Mouse (Mus musculus): ENCODE data around the gene Jmjd1c. TPM values are rescaled to one million over a fixed set of nuclear protein-coding genes. Genes with fewer than 3 reads are reported as not detected.
A peak's percentile ranks its signal among the peaks of the same experiment; 100 is the strongest.

Gene Jmjd1c
- total RNA-seq, 2 experiments from 2014 or later = 24.9 to 26.1 TPM

DNA sequence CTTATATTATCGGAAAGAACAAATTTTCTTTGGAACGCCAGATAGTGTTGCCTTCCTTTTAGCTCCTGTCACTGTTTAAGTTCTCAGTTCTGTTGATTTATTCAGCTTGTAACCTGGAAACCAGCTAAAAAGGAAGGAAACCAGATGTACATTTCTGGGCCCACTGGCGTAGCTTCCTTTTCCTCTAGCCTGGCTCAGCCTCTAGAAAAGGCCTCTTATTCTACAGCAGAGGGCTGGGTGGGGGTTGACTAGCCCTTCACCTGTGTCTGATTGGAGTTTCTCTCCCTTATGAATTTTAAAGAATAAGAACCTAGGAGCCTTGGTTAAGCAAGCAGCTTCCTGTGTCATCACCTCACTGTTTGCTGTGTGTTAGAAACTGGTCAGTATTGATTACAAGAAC is 86.7 kb downstream of the Jmjd1c start:
- intact Hi-C loops (cut with DNase I; ENCODE audit: low total_unique reads) = no loop called here

DNA sequence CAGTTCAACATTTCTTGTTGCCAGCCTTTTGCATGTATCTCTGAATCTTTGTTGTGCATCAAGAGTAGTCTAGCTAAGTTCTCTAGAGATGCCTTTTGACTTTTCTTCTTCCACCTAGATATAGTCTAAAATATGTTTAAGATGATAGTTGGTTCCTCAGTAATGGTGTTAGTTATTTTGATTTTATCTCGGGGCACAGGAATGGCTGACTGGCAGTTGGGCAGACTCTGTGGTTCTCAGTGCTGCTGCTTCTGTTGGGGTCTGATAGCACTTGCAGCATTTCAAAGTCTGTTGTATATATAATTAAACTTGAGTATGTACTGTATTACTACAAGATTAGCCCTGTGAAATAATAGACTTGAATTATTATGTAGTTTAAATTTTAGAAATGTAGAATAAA is 87.2 kb downstream of the Jmjd1c start:
- DNase-seq = no peak
- intact Hi-C loops (cut with DNase I; ENCODE audit: low total_unique reads) = no loop called here

More for the DNA sequence above, 86.7 kb downstream of the Jmjd1c start:
- no peak for DNase-seq

DNA sequence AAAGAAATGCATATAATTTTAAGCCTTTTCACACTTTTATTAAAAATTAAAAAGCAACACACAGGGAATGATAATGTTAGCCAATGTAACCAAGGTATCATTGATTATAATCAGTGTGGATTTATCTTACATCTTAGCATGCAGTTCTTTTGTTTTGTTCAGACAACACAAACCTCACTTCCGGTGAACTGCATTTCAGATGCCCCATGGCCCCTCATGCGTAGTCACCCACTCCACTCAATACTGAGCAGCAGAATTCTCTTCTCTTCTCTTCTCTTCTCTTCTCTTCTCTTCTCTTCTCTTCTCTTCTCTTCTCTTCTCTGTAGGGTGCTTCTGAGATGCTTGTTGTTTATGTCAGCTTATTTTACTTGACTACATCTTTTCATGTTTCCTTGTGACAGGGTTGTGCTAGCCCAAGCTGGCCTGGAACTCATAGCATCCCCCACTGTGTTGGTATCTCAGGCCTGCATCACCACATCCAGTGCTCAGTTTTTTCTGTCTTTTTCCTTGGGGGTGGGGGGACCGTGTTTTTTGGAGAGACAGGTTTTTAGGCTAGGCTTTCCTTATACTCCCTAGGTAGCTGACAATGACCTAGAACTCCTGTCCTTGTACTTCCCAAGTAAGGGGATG is 88.6 kb downstream of the Jmjd1c start:
- intact Hi-C loops (cut with DNase I; ENCODE audit: low total_unique reads) = no loop called here
- no peak for DNase-seq

DNA sequence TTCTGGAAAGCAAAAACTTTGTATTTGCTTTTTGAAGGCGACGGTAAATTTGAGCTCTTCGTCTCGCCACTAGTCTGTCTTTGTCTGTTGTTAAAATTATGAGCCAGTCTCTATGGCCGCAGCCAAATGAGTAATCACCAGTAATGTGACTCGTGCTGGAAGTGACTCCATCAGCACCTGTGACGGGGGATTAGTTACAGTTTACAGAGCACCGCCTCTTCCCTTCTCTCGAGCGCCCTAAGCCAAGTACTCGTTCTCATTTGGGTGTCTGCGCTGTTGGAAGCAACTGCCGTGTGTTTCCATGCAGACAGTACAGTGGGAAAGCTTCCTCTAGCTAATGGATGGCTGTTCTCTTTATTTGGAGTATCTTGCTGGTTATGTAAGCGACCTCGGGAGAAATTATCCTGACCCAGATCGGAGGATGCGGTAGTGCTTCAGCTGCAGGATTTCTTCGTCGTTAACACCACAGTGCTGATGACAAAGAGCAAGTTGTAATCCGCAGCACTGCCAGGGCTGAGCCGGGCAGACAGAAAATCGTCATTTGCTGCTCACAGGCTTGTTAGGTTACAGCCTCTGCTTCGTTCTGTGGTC is 89.7 kb downstream of the Jmjd1c start:
- intact Hi-C loops (cut with DNase I; ENCODE audit: low total_unique reads) = no loop called here
- peak; percentile 75 for DNase-seq

DNA sequence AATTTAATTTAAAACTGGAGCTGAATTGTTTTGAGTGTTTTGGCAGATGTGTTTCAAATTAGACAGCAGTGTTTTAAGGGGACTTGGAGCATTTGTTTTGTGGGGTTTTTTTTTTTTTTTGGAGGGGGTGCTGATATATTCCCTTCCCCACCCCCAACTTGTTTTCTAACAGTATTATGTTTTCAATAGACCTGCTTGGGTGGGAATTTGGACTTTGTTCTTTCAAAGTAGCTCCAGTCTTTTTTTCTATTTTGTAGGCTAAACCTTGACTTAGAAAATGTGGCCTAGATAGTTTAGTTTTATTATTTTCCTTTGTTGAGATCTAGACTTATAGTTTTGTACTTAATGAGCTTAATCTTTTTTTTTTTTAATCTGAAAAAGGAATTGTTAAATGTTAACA is 90.6 kb downstream of the Jmjd1c start:
- intact Hi-C loops (cut with DNase I; ENCODE audit: low total_unique reads) = no loop called here

DNA sequence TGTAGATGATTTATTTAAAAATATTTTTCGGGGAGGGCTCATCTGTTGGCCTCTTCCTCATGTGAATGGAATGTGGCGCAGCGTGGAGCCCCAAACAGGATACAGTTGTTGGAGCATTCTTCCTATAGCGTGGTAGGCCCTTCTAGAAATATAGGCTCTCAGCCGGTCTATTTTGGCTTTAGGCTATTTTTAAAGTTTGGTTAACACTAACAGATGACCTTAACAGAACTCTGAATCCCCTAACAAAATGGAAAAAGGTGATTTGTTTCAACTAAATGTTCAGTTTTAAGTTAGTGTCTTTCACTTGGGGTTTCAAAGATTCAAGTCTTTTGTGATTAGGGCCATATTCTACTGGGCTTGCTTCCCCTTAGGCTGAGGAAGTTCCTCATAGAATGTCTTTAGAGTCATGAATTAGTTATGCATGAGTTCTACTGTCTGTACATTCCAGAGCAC is 91.1 kb downstream of the Jmjd1c start:
- intact Hi-C loops (cut with DNase I; ENCODE audit: low total_unique reads) = no loop called here

More for the DNA sequence above, 90.6 kb downstream of the Jmjd1c start:
- no peak for DNase-seq

DNA sequence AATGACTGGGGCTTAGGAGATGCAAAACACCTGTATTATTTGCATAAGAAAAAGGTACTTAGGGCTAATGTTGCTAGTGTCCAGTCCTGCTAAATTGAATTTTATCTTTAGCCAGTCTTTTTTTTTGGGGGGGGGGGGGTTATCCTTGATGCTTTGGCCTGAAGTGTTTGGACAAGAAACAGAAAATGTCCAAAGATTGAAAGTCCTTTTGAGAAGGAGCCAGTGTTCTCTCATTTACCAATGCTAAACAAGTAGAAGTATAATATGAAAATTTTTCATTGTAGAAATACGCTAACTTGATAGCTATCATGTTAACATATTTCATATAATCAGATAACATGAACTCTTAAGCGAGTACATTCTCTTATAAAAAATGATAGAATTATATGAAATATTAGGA is 92.0 kb downstream of the Jmjd1c start:
- intact Hi-C loops (cut with DNase I; ENCODE audit: low total_unique reads) = no loop called here
- DNase-seq = no peak

More for the DNA sequence above, 91.1 kb downstream of the Jmjd1c start:
- DNase-seq = no peak

DNA sequence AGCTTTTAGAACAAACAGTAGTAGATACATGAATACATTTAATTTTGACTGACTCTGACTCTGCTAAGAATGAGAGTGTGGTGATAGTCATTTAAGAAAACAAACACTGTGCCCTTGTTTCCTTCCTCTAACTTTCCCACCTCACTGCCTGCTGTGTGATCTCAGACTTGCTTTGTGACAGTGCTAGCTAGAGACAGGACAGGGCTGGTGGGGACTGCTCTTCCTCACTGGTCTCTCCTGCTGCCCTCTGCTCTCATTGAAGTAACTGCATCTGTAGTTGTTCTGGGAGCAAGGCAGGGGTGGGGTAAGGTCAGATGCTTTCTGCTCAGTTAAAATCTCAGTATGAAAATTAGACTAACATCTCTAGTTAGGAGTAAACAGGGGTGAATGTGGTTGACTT is 93.1 kb downstream of the Jmjd1c start:
- intact Hi-C loops (cut with DNase I; ENCODE audit: low total_unique reads) = no loop called here
- DNase-seq = no peak

DNA sequence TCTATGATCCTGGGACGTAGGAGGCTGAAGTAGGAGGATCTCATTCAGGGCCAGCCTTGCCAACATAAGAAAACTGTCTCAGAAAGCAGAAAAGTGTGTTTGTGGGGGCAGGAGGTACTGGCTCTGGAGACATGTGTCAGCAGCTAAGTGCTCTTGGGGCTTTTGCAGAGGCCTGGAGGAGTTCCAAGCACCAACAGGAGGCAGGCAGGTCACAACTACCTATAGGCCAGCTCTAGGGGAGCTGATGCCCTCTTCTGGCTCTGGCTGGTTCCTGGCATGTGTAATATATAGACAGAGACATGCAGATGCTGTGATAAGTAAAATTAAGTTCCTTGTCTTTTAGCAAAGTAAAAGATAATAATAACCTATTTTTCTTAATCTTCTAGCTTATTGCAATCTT is 94.3 kb downstream of the Jmjd1c start:
- DNase-seq = no peak
- intact Hi-C loops (cut with DNase I; ENCODE audit: low total_unique reads) = no loop called here

DNA sequence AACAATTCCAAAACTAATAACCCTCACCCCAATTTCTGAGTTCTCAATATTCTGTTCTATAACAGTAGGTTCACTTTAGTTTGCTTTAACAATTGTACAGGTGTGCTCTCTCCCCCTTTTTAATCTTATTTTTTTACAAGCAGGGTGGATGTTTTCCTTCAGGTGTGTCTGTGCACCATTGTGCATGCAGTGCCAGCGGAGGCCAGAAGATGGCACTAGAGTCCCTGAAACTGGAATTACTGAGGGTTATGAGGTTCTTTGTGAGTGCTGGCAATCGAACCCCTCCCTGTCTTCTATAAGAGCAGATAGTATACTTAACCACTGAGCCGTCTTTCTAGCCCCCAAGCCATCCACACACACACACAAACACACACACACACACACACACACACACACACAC is 96.4 kb downstream of the Jmjd1c start:
- intact Hi-C loops (cut with DNase I; ENCODE audit: low total_unique reads) = no loop called here
- no peak for DNase-seq

DNA sequence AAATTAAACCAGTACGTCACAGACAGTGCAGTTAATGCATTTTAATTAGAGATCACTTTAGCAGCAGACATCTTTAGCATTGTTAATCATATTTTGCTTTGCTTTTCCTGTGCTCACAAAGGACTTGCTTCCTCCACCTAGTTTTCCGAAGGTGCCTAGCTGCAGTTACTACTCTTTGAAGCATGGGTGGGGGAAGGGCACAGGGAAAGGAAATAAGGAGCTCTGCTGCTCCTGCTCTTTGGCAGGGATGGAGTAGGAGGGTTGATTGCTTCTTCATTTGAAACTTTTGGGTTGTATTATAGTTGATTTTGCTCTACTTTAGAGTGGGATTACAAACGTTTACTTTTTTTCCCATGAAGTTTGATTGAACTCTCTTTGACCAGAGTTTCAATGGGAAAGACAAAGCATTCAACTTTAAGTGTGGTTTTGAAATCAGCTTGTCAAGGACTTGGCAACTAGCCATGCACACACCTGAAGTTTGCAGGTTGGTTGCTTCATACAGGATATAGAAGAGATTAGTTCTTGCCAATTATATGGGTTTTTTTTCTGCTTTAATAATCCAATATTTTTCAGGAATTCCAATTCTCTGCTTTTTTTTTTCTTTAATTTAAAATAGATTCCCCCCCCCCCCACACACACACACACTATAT is 97.2 kb downstream of the Jmjd1c start:
- intact Hi-C loops (cut with DNase I; ENCODE audit: low total_unique reads) = no loop called here
- no peak for DNase-seq

DNA sequence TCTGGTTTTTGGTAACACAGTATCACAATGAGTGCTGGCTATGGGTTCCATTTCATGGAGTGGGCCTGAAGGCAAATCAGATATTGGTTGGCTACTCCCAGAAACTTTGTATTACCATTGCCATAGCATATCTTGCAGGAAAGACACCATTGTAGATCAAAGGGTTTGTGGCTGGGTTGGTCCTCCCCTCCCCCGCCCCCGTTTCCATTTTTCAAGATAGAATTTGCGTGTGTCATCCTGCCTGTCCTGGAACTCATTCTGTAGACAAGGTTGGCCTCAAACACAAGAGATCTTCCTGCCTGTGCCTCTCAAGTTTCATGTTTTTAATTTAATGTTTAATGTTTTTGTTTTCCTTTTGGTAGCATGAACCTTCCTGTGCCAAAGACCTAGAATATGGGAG is 98.1 kb downstream of the Jmjd1c start:
- intact Hi-C loops (cut with DNase I; ENCODE audit: low total_unique reads) = no loop called here

DNA sequence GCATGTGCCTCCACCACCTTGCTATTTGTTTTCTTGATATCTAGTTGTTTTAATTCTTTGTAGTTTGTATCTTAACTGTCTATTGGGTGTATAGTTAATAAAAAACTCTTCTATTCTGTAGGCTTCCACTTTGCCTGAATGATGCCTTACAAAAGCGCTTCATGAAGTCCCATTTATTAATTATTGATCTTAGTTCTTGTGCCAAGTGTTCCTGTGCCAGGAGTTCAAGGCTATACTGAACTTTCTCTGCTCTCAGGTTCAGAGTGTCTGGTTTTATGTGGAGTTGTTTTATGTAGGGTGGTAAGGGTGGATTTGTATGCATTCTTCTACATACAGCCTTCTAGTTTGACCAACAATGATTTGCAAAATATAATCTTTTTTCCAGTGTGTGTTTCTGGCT is 99.7 kb downstream of the Jmjd1c start:
- no peak for DNase-seq
- intact Hi-C loops (cut with DNase I; ENCODE audit: low total_unique reads) = no loop called here

More for the DNA sequence above, 98.1 kb downstream of the Jmjd1c start:
- no peak for DNase-seq

DNA sequence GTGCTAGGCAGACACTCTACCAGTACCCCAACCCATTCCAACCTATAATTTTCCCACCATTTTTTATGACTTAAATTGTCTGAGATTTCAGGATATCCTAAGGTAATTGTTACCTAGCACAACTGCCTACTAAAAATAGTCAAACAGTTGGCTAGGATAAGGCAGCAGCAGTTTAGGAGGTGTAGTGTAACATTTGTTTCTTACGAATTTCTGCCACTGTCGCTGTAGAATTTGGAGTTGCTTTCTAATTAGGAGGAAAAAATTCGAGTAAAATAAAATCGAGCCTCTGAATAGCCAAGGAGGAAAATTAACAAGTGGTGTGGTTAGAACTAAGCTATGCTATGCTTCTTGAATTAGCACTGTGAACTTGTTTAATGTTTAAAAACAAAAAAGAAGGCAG is 101.3 kb downstream of the Jmjd1c start:
- no peak for DNase-seq
- intact Hi-C loops (cut with DNase I; ENCODE audit: low total_unique reads) = no loop called here

DNA sequence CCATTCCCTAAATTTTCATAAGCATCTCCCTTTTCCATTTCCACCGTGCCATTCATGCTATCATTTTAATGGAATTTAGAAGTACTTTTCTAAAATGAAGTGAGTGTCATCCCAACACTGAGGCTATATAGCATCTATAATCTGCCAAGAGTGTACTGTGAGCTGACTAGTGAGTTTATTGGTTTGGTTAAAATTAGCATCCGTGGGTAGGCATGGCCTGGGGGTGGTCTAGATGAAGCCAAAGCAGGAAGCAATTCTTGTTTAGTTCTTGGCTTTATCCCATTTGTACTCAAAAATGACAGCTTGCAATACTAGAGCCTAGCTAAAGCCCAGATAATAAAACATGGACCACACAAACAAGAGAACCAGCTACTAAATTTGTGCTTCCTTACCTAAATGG is 101.9 kb downstream of the Jmjd1c start:
- intact Hi-C loops (cut with DNase I; ENCODE audit: low total_unique reads) = no loop called here
- no peak for DNase-seq

DNA sequence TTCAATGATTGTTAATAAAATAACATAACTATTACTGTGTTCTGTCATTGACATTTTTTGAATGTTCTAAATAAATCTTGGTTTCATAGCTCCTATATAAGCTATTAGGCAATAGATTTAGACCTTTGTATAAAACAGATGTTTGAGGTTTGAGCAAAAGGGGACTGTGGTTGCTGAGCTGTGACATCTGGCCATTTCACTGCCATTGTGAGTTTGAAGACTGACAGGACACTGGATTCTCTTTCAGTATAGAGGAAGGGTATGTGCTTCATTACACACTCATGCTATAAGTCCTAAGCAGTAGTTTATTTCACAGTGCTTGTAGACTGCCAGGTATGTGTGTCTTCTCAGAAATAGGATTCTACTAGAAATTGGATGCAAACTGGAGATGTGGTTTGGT is 105.8 kb downstream of the Jmjd1c start:
- no peak for DNase-seq
- intact Hi-C loops (cut with DNase I; ENCODE audit: low total_unique reads) = no loop called here

DNA sequence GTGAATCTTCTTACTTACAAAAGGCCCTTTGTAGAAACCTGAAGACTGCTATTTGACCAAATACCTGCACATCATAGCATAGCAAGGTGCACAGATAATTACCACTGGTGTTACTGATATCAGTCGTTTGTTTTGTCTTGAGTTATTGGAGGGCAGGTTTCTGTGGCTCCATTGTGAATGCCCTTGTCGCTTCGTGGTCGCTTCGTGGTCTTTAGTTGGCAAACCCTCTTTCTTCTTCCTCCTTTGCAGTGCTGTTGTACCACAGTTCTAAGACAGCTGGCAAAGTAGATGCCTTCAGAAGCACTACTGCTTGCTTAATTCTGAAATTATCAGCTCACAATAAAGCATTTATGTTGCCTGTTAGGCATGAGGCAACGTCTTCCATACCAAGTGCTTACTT is 106.5 kb downstream of the Jmjd1c start:
- intact Hi-C loops (cut with DNase I; ENCODE audit: low total_unique reads) = no loop called here
- no peak for DNase-seq

DNA sequence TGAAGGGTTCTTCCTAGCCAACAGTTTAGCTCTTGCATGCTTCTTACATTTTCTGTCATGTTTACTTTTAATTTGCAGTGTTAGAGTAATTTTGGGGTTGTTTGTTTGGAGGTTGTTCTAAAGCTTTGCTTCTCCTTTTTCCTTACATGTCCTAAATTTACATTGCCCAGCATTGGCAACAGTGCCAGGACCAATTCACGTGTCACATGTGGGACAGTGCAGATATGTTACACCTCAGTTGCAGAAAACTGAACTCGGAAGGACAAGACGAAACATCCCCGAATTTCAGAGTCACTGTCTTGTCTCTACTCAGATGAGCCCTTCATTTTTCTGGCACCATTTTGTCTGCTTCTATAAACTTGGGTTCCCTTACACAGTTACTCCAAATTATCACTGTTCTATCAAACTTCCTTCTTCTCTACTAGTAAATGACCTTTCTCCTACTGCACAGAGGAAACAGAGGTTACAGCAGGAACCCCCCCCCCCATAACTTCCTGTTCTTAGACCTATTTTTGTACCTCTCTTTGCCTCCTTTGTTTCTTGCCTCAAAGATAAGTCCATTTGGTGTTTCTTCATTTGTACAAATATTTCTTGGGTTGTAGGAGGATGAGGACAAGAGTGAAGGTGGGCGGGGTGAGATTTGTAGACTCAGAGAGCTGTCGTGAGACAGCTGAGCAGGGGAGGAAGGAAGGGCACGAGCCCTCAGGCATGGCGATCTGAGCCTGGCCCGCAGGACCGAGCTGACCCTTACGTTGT is 108.9 kb downstream of the Jmjd1c start:
- DNase-seq = no peak
- intact Hi-C loops (cut with DNase I; ENCODE audit: low total_unique reads) = no loop called here

DNA sequence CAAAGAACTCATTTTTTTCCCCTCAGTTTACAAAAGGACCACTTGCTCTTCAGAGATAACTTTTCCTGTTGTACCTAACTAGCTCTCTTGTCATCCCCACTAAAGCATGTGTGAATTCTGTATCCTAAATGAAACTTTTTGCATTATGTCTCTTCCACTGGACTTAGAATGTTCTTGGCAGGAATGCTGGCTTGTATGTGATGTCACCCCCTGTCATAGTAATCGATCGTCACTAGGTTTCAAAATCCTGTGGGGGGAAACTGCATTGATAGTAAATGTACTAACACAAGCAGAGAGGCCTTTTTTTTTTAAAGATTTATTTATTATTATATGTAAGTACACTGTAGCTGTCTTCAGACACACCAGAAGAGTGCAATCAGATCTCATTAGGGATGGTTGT is 112.0 kb downstream of the Jmjd1c start:
- intact Hi-C loops (cut with DNase I; ENCODE audit: low total_unique reads) = no loop called here
- no peak for DNase-seq

DNA sequence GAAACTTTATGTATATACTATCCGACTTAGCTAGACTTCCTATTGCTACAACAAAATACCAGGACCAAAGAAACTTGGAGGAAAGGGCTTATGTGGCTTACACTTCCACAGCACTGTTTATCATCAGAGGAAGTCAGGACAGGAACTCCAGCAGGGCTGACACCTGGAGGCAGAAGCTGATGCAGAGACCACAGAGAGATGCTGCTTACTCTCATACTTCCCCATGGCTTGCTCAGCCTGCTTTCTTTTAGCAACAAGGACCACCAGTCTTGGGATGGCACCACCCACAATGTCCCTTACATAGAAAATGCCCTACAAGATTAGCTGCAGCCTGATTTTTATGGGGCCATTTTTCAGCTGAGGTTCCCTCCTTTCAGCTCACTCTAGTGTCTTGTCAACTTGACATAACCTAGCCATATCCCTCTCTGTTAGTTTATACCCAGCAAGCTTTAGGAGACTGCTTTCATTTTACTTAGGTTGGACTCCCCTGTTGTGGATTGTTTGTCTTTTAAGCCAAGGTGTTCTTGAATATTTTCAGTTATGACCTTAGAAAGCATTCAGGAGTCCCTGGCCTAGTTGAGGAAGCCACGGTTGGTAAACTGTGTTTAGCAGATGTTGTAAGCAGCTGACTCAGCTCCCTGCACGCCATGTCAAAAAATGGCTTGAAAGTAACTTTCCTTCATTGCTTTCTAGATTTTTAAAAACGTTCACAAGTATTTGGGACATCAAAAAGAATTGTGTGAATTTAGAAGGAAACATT is 114.2 kb downstream of the Jmjd1c start:
- intact Hi-C loops (cut with DNase I; ENCODE audit: low total_unique reads) = no loop called here
- DNase-seq = no peak

Measured in gastrocnemius, postnatal 14 days (tissue).